Mouse (Mus musculus) CD4-positive, CD25-positive, alpha-beta regulatory T cell, adult 4 months (primary cell): Measurements from ENCODE around the gene Camta1. TPM values are rescaled to one million over a fixed set of nuclear protein-coding genes. Genes with fewer than 3 reads are reported as not detected.

ENCODE experiments used
- ATAC-seq: one replicate; pipeline ENCODE4 v1.8.0; 2017
- polyA plus RNA-seq, 2 experiments: library from polyadenylated mRNA; unstranded; fragments of 100-300 nt; shearing (Covaris generic); gene quantifications; one replicate each; pipeline ENCODE4 v1.2.1; 2017

The Camta1 gene
- polyA plus RNA-seq, 2 experiments from 2014 or later = 32.6 to 41.5 TPM

DNA sequence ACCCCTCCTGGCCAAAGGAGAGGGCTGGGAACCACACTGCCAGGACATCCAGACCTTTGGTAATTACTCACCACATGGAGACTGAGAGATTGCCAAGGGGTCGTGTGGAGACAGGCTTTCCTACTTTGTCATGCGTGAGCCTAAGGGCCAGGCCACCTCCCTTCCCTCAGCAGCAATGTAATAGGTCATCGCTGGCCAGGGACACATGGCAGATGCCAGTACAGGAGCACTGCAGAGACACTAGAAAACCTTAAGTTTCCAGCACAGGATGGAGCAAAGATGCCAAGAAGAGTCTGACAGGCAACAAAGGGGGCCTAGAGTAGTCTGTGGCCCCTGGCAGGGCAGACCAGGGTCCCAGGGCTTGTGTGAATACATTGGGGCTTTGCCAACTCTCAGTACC, 283.7 kb downstream of the Camta1 start:
- ATAC-seq = no peak

DNA sequence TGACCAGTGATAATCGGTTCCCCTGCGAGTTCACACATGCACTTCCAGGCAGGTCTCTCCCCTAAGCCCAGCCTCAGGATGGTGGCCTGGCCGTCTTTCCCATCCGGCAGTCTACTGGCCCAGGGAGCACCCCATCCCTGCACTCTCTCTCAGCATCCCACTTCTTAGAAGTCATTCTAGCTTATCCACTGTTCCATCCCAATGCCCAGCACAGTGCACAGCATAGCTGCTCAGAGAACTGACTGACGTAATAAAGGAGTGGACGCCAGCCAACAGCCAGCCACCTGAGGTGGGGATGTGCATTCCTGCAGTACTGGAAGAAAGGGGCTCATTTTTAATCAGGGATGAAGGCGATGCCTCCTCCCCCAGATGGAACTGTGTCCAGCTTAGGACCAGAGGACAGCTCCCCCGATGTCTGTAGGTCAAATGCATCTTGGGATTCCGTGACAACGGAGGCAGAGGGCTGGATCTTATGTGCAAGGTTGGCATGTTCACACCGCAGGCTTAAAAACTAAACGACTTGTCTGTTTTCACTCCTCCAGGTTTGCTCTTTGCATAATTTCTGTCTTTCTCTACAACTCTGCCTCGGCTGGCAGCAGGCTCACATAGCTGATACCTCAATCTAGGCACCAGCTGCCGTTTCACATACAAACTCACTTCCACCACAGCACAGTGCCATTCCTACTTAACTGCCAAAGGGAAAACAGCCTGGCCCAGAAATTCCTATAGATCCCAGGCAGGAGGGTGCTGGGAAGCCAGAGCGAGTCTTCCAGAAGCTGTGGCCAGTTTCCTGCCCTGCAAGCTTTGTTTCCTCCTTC, 285.2 kb downstream of the Camta1 start:
- ATAC-seq = no peak

DNA sequence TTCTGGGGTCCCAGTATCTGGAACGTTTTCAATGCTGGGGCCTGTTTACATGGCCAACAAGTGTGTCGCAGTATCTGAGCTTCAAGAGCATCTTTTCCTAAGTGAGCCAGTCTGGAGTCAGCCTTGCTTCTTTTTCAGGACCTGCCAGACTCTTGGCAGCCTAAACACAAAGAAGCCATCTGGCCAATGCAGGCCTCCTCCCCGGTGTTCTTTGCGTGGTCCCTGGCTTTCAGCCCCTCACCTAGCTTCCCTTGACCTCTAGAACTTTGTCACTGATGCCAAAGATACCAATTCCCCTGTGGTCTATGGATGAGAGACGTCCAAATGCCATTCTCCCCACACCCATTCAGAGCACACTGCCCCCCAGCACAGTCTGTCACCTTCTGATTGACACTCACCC, 289.0 kb downstream of the Camta1 start:
- ATAC-seq = no peak

DNA sequence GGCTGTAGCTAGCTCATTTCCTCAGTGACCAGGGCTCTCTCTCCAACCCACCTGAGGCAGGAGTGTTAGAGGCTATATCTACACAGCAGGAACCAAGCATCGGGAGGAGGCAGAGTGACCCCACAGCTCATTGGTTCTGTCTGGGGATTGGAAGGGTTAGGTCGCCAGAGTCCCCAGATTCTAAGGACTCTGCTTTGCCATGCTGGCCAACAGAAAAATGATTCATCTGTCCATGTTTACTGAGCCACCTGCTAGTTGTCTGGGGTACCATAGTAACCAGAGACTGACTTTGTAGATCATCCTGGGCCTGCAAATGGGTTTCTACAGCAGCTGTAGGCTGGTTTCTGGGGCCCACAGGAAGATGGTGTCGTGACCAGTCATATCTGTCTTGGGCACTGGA, 292.1 kb downstream of the Camta1 start:
- ATAC-seq = no peak

DNA sequence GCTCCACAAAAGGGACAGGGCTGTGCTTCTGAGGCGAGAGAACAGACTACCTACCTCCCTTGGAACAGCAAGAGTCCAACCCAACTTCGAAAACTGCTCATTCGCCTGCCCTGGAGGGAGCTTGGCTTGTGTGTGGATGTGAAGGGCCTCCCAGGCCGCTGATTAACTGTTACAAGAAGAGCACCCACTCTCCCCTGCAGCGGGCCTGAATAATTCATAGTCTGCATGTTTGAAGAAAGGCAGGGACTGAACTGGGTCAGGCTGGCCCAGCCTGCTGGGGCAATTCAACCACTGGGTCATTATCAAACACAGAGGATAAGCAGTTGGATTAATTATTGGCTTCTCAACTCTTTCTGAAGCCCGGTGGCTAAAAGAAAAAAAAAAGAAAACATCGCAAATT, 292.8 kb downstream of the Camta1 start:
- no peak for ATAC-seq

DNA sequence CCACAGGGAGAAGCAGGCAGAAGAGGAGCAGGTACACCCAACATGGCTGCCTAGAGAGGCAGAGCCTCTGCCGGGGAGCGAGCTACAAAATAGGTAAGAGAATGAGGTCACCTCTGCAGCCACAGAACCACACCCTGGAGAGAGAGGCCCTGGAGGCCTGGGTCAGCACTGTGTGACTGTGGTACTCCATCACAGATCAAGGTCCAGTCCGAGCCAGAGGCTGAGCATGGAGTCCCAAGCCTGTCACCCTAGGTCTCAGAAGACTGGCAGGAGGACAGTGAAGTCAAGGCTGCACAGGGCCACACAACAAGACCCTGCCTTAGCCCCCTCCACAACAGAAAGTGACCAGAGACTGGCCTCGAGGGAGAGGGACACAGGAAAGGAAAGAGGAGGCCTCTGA, 294.6 kb downstream of the Camta1 start:
- no peak for ATAC-seq

DNA sequence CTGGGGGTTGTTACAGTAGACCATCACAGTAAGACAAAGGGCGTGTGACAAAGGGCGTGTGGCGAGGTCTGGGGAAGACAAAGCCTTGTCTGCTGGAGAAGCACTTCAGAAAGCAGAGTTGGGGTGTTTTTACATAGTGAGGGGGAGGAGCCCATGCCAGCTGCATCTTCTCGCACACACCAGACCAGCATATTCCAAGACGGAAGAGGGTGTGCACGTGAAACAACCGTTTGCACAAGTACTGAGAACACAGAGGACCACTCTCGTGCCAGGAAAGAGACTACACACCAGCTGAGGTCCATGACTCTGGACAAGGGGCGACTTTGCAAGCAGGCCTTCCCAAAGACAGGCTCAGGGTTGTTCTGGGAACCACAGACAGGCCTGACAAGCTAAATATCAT, 306.2 kb downstream of the Camta1 start:
- no peak for ATAC-seq

DNA sequence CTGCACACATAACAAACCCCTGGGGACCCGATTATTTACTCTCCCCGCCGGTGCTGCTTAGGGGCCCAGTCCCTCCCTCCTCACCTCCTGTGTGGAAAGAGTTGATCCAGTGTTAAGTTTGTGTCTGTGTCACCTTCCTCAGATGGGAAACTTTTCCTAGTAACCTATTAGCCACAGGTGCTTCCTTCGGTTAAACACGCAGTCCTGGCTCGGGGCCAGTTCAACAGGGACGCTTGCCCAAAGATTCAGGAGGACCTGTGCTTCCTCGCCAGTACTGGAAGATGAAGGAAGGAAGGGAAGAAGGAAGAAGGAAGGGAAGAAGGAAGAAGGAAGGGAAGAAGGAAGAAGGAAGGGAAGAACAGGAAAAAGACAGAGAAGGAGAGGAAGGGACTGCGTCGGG, 312.2 kb downstream of the Camta1 start:
- ATAC-seq = no peak

DNA sequence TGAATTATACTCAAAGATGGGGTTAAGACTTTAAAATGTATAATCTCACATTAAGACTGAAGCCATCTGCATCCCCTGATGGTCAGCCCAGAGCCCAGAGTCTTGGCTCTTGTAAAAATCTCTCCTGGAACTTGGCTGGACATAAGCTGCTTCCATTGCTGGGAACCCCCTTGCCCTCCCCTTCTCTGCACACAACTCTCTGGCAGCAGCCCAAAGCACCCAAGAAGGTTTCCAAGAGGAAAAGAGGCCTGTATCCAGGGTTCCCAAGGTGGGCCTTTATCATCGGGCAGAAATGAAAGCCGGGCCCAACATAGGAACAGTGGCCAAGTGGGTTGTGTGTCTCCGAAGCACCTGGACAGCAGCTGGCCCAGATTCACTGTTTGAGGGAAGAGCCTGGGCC, 316.2 kb downstream of the Camta1 start:
- no peak for ATAC-seq

DNA sequence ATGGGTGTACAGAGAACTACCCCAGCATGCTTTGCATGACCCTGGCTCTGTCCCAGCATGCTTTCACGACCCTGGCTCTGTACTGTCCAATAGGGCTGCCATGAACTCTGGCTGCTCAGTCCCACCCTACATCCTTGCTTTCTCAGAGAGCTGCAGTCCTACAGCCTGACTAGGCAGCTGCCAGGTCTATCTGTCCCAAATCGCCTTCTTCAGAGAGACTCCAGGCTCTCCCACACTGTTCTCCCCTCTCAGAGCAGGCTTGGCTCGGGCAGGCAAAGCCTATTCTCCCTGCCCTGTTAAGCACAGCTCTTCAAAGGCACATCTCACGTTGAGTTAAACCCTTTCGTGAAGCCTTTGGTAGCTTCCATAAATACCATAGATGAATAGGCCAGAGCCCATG, 317.5 kb downstream of the Camta1 start:
- ATAC-seq = no peak

DNA sequence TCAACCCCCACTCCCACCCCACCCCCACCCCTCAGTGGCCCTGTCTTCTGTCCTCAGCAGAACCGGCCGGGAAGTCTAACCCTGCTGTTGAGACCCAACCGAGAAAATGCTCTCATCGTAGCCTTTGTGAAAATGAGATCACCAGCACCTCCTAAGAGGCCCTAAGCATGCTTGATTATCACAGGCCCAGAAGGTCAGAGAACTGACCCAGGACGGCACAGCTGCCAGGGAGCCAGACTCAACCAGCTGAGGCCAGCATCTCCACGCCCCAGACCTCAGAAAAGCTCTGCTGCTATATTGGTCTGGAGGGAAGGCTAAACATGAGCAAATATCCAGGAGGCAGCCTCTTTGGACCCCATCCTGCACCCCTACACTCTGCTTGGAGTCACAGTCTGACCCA, 321.1 kb downstream of the Camta1 start:
- no peak for ATAC-seq

DNA sequence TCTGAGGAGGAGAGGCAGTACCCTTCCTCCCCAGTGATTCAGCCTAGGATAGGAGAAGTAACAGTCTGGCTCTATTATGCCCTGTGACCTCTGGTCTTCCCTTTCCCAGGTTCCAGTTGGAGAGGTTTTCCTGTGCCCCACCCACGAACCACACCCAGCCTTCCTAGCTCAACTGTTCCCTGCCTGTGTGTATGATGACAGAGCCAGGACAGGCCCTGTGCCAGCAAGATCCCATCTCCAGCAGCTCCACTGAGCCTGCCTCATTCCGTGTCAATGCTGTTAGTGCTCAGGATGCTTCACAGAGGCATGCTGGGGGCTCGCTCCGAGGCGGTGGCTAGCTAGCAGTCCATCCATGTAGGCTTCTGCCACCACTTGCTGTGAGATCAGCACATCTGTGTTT, 321.8 kb downstream of the Camta1 start:
- ATAC-seq = no peak

DNA sequence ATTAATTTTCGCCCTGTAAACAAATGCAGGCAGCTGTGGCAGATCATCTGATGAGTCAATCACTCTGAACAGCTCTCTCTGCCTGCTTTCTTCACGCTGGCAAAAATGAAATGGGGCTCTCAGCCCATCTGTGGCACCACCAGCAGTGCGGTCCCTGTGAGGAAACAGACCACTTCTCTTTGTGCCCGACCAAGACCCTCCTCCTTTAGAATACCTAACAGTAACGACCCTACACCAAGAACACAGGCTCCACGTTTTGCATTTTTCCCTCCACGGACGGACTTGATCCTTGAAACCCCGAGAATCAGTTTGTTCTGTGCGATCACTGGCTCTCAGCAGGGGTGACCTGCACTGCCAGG, 322.5 kb downstream of the Camta1 start:
- no peak for ATAC-seq

DNA sequence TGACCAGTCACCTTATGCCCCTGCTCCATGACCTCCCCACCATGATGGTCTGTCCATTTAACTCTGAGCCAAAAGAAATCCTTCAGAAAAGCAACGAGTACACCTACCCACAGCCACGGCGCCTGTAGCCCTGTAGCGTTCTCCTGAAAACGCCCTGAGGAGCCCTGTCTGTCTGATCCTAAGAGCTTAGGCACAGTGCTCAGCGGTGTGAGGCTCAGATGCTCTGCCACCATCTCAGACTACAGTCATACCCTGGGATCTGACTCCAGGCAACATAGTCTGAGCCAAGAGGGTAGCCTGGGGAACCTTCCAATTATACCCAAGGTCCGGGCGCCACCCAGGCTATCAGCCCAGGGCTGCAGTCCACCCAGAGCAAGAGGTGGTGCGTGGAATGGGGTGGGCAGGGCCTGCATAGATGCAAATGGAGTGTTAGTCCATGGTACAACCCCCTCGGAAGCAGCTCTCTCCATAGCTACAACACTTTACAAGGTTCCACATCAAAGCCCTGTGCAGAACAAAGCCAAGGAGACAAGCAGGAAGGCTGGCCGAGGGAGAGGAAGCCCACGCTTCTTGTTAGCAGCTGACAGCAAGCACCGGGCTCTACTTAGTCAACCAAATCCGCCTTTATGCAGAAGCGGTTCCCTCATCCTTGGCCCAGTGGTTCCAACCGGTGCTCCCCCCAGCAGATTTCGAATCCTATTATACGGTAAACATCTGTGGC, 323.1 kb downstream of the Camta1 start:
- ATAC-seq = no peak

DNA sequence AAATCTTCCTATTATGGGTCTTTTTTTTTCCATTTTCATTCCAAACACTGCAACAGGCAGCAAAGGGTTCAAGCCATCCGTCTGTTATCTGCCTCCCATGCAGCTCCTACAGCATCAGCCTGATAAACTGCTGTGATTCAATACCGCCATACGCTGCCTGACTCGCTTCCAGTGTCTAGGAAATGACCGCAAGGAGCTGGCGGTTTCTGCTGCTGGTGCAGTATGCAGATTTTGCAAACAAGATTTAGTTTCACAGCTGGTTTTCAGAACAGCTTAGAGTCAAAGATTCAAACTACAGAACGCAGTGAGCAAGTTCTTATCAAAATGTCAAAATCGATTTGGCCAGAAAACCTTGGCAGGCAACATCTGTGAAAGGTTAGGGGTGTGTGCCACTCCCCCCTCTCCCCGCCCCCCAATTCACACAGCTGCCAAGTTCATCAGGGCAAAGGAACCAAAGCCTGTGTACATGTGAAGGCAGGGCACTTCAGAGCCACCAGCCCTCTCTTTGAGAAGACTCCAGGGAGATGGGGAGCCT, 325.7 kb downstream of the Camta1 start:
- ATAC-seq = no peak

DNA sequence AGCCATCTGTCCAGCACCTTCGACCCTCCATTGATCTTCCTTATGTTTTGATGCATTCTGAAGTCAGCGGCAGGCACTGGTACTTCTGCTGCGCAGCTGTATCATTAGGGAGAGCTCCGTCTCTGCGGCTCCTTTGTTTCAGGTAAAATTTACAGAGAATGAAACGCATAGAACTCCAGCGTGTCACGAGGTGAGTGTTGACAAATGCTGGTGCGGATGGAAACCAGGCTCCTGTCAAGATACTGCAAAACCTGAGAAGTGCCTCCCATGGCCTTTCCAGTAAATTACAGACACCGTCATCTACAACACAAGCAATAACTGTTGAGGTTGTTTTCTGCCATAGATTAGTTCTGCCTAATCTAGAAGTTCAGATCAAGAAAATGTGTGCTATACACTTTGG, 328.2 kb downstream of the Camta1 start:
- no peak for ATAC-seq

DNA sequence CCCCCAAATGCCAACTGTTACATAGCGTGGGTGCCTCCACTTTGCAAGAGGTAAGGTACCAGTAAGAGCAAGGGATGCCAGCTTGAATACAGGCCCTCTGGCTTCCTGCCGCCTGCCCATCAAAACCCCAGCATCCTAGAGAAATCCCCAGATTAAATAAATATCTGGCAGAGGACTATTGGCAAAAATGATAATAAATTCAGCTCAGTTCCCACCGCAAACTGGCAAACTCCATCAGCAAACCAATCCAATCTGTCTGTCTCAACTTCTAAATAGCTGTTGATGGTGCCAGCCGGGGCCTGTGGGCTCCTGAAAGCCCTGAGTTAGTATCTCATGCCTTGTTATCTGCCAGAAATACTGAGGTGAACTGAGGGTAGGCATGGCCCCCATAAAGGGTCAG, 333.2 kb downstream of the Camta1 start:
- no peak for ATAC-seq

DNA sequence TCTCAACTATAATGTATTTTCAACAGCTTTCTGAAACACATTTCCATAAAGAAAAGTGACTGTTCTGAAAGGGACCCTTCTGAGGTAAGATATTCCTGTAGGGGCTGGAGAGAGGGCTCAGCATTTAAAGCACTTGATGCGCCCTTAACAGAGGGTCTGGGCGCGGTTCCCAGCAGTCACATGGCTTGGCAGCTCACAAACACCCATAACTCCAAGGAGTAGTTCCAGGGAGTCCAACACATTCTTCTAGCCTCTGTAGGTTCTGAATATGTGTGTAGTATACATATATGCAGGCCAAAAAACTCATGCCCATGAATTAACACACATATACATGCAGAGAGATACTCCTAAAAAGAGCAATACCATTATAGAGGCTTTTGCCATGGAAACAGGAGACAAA, 333.9 kb downstream of the Camta1 start:
- no peak for ATAC-seq

DNA sequence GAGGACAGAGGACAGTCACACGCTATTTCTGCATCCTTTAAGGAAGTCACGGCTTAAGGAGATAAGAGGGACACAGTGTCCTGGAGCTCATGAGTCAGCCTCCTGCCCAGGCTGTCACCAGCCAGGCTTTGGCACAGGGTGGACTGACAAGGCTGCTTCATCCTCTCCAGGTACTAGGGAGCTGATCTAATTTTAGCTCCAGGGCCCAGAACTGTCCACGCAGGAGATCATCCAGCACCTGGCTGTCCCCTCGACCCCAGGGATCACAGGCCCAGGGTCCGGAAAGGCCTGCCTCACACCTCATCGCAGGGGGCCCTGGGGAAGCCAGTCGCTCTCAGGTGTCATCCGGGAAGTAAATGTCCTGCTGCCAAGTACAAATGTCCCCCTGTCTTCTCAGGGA, 341.6 kb downstream of the Camta1 start:
- ATAC-seq = no peak

DNA sequence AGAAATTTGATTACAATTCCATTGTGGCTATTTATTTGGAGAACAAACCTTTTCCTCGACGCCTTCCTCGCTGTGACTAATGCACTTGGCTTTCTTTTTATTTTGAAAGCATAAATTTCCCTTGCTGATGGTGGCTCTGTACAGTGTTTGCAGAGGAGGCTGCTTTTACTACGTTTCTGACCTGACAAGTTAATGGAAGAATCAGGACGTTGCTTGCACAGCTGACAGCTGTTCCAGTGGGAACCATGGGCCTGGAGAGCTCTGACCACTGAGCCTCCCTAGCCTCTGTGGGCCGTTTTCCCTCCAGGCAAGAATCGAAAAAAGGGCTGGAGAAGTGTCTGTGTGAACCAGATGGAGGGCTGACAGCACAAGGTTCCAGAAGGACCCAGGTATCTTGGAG, 342.7 kb downstream of the Camta1 start:
- no peak for ATAC-seq

DNA sequence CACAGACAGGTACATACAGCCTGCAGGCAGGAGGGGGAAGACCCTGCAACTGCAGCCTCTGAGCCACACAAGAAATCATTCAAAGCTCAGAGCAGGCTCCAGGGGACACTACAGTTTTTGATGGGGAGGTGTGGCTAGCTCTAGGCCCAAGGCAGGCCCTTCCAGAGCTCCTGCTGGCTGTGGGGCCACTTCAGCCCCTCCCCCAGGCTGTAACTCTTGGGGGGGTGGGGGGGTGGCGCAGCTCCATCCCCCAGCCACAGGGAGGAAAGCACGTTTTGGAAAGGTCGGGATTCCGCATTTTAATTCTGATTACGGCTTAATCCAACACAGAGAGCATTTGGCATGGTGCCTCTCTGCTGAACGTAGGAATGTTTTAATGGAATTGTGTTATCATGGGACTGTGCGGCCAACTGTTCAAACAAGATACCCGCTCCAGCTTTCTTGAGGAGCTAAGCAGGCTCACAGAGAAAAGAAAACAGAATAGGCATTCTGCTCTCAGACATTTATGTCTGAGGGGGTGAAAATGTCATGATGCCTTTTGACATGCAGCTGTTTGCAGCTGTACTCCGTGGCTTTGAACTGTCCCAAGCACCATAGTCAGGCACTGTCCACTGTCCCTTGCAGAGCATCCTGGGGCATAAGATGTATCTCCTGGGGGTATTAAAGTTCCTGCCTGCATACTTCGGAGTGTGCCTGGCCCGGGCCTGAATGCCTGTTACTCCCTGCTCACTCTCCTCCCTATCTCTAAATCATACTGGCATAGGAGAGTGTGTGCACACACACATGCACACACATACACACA, 344.5 kb downstream of the Camta1 start:
- ATAC-seq = no peak

DNA sequence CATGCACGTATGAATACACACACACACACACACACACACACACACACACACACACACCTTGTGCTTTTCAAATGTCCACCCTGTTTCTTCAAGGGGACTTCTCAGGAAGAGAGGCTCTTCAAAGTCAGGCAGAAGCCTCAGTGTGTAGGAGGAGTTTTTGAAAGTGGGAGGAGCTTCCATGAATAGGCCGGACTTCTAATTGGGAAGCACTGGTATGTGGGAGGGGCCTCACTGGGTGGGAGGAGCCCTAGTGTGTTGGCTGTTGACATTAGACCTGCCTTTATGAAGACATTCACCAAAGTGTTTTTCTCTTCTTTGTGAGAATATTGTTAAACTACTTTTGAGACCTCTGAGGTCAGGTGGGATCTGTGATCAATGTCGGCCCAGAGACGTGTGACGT, 346.4 kb downstream of the Camta1 start:
- no peak for ATAC-seq

DNA sequence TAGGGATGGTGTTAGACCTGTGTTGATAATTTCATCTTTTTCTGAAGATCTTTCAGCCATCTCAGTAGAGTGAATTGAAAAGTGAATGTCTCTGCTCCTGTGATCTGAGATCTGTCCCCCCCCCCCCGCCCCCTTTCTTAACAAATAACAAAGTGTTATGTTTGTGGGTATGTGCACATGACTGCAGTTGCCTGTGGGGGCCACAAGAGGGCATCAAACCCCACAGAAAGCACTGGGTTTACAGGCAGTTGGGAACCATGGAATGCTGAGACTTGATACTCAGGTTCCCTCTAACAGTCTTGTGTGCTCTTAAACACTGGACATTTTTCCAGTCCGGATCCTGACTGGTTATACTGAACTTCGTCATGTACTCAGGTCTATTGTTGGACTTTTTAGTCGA, 350.6 kb downstream of the Camta1 start:
- ATAC-seq = no peak
